Mouse (Mus musculus): ENCODE measurements around the gene Usp24. TPM values are rescaled to one million over a fixed set of nuclear protein-coding genes. Genes with fewer than 3 reads are reported as not detected.

Gene Usp24
- polyA plus RNA-seq, 1 experiment from 2014 or later: 6.7 TPM

DNA sequence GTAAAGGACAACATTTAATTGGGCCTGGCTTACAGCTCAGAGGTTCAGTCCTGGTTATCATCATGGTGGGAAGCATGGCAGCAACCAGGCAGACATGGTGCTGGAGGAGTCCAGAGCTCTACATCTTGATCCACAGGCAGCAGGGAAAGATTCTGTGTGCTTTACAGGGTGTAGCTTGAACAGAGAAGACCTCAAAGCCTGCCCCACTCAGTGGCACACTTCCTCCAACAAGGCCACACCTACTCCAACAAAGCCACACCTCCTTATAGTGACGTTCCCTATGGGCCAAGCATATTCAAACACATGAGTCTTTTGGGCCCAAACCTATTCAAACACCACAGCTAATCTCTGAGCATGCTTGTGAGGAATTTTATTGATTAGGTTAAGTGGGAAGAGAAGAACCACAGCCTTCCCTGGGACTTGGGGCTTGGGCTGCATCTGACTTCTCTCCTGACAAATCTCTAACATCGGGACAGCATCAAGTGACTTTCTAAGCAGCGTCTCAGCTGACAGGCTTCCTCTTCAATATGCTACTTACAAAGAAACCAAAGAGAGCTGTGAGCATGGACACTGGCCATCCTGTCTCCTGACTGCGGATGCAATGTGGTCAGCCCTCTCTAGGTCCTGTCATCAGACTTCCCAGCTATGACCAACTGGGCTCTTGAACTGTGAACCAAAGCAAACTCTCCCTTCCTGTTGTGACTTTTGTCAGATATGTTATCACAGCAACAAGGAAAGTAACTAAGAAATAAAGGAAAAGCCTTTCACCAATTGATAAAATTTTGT lies 28.9 kb upstream of the Usp24 start:
- Histone ChIP-seq H3K4me1 (replicated peaks; ENCODE audit: control insufficient read depth, insufficient read depth) (no peaks in the 10 kb centered on the region), H3K36me3 (ENCODE audit: control insufficient read depth, insufficient read depth, low read length) (no peaks in the 10 kb centered on the region), H3K27ac (replicated peaks) (no peak overlapping the region), H3K4me2 (replicated peaks; ENCODE audit: low read depth) (no peak overlapping the region), H3K27me3 (ENCODE audit: control insufficient read depth, insufficient read depth, low read length) (no peaks in the 10 kb centered on the region), H3K4me3 (ENCODE audit: low read depth, low read length) (no peak overlapping the region), H3K9me3 (ENCODE audit: control insufficient read depth, low read length) (no peaks in the 10 kb centered on the region), H3K9ac (ENCODE audit: low read length) (no peak overlapping the region)
- no peak for TF ChIP-seq CTCF (IDR thresholded peaks at IDR 0.05; ENCODE audit: low read depth)
- TF ChIP-seq EP300 (optimal IDR thresholded peaks at IDR 0.05): no peak
- peak; percentile 38 for DNase-seq (ENCODE audit: low spot score)
- WGBS: 73% methylated on average over 4 of the region's 4 CpGs
- ATAC-seq (ENCODE audit: low FRiP score, low TSS enrichment): peak; percentile 54; the same call in 1 of the 2 replicates

- WGBS: 87% methylated on average over 2 of the region's 2 CpGs
These were observed 25.8 kb upstream of the Usp24 start for GRCm38 (mm10) chr4:106290201-106290600.

DNA sequence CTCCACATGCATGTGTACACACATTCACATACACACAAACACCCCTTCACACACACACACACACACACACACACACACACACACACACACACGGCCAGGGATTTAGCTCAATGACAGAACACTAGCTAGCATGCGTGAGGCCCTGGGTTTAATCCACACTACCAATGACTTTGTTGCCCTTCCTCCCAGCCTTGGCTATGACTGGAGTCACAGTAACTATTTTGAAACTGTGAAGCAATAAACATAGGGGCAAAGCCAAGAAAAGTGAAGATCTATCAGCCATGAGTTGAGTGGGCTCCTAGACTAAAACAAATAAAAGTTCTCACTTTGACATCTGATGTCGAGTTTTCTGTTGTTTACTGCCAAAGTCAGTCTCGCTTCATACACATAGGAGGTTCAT lies 23.2 kb upstream of the Usp24 start:
- H3K27ac ChIP-seq (replicated peaks): no peak overlapping the region
- H3K4me2 ChIP-seq (replicated peaks; ENCODE audit: low read depth): no peak overlapping the region
- no peaks in the 10 kb centered on the region for H3K36me3 ChIP-seq (ENCODE audit: control insufficient read depth, insufficient read depth, low read length)
- 54% methylated on average over 4 of the region's 4 CpGs for WGBS
- H3K27me3 ChIP-seq (ENCODE audit: control insufficient read depth, insufficient read depth, low read length): no peaks in the 10 kb centered on the region
- no peaks in the 10 kb centered on the region for H3K4me1 ChIP-seq (replicated peaks; ENCODE audit: control insufficient read depth, insufficient read depth)
- no peaks in the 10 kb centered on the region for H3K9me3 ChIP-seq (ENCODE audit: control insufficient read depth, low read length)
- H3K9ac ChIP-seq (ENCODE audit: low read length): no peak overlapping the region
- no peak for ATAC-seq (ENCODE audit: low FRiP score, low TSS enrichment)
- TF ChIP-seq CTCF (IDR thresholded peaks at IDR 0.05; ENCODE audit: low read depth) (no peak), EP300 (optimal IDR thresholded peaks at IDR 0.05) (no peak)
- no peak for DNase-seq (ENCODE audit: low spot score)
- no peak overlapping the region for H3K4me3 ChIP-seq (ENCODE audit: low read depth, low read length)

More at GRCm38 (mm10) chr4:106290201-106290600, 25.8 kb upstream of the Usp24 start:
- H3K9me3 ChIP-seq (ENCODE audit: control insufficient read depth, low read length): no peaks in the 10 kb centered on the region
- DNase-seq (ENCODE audit: low spot score) (no peak), ATAC-seq (ENCODE audit: low FRiP score, low TSS enrichment) (no peak)
- no peak overlapping the region for H3K9ac ChIP-seq (ENCODE audit: low read length)
- H3K4me2 ChIP-seq (replicated peaks; ENCODE audit: low read depth): no peak overlapping the region
- no peak overlapping the region for H3K27ac ChIP-seq (replicated peaks)
- H3K36me3 ChIP-seq (ENCODE audit: control insufficient read depth, insufficient read depth, low read length): no peaks in the 10 kb centered on the region
- H3K4me3 ChIP-seq (ENCODE audit: low read depth, low read length): no peak overlapping the region
- TF ChIP-seq CTCF (IDR thresholded peaks at IDR 0.05; ENCODE audit: low read depth) (no peak), EP300 (optimal IDR thresholded peaks at IDR 0.05) (no peak)
- no peaks in the 10 kb centered on the region for H3K27me3 ChIP-seq (ENCODE audit: control insufficient read depth, insufficient read depth, low read length)
- no peaks in the 10 kb centered on the region for H3K4me1 ChIP-seq (replicated peaks; ENCODE audit: control insufficient read depth, insufficient read depth)

DNA sequence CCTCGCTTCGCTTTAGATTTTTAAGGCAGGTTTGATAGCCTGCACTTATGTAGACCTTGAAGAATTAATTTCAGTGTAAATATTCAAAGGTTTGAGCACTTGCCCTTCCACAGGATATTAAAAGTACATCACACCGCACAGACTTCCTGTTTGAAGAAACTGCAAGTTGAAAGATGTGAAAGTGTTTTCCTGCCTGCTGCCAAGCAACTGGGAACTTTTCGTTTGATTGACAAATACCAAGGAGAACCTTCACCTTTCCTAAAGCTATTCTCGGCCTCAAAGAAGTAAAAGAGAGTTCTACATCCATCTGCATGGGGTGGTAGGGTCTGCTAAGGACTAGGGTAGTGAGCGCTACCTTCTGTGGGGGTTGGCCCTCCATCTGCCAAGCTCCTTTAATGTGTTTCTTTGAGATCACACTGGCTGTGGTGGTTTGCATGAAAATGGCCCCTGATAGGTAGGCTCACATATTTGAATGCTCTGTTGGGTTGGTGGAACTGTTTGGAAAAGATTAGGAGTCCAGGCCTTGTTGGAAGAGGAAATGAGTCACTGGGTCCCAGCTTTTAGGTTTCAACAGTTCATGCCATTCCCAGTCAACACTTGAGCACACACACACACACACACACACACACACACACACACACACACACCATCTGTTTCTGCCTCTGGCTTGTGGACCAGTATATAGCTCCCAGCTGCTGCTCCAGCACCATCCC lies 22.5 kb upstream of the Usp24 start:
- Histone ChIP-seq H3K4me3 (ENCODE audit: low read depth, low read length) (no peak overlapping the region), H3K9me3 (ENCODE audit: control insufficient read depth, low read length) (no peaks in the 10 kb centered on the region), H3K36me3 (ENCODE audit: control insufficient read depth, insufficient read depth, low read length) (no peaks in the 10 kb centered on the region), H3K27ac (replicated peaks) (no peak overlapping the region), H3K9ac (ENCODE audit: low read length) (no peak overlapping the region), H3K4me2 (replicated peaks; ENCODE audit: low read depth) (no peak overlapping the region), H3K4me1 (replicated peaks; ENCODE audit: control insufficient read depth, insufficient read depth) (no peaks in the 10 kb centered on the region), H3K27me3 (ENCODE audit: control insufficient read depth, insufficient read depth, low read length) (no peaks in the 10 kb centered on the region)
- DNase-seq (ENCODE audit: low spot score) (no peak), ATAC-seq (ENCODE audit: low FRiP score, low TSS enrichment) (peak; percentile 32; the same call in 1 of the 2 replicates)
- TF ChIP-seq EP300 (optimal IDR thresholded peaks at IDR 0.05): no peak
- TF ChIP-seq CTCF (IDR thresholded peaks at IDR 0.05; ENCODE audit: low read depth): no peak
- WGBS: 69% methylated on average over 6 of the region's 6 CpGs

- Histone ChIP-seq H3K4me1 (replicated peaks; ENCODE audit: control insufficient read depth, insufficient read depth) (no peaks in the 10 kb centered on the region), H3K4me3 (ENCODE audit: low read depth, low read length) (no peak overlapping the region), H3K9me3 (ENCODE audit: control insufficient read depth, low read length) (no peaks in the 10 kb centered on the region), H3K9ac (ENCODE audit: low read length) (no peak overlapping the region), H3K4me2 (replicated peaks; ENCODE audit: low read depth) (no peak overlapping the region), H3K36me3 (ENCODE audit: control insufficient read depth, insufficient read depth, low read length) (no peaks in the 10 kb centered on the region), H3K27me3 (ENCODE audit: control insufficient read depth, insufficient read depth, low read length) (no peaks in the 10 kb centered on the region), H3K27ac (replicated peaks) (no peak overlapping the region)
- TF ChIP-seq CTCF (IDR thresholded peaks at IDR 0.05; ENCODE audit: low read depth) (no peak), EP300 (optimal IDR thresholded peaks at IDR 0.05) (no peak)
- 30% methylated on average over 4 of the region's 4 CpGs for WGBS
- no peak for DNase-seq (ENCODE audit: low spot score)
- no peak for ATAC-seq (ENCODE audit: low FRiP score, low TSS enrichment)
These were observed 20.3 kb upstream of the Usp24 start for GRCm38 (mm10) chr4:106295696-106296095.

All from stomach, postnatal 0 days (tissue).